Mouse (Mus musculus): ENCODE data around the gene S100a16.

The S100a16 gene

DNA sequence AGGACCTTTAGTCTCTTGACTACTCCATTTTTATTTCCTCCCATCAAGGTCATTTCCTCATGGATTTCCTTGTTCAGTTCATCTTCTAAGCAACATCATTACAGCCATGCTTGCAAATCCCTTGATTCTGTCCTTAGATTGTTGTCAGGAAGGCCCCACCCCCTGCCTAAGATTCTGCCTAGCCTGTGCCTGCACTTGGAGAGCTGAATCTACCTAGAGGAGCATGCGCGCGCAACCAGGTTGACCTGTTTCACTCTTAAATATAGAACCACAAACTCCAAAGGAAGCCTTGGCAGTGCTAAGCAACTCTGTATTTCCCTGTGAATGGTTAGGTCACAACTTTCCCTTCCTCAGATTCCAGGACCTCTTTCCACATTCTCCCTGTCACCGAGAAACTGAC lies 19.3 kb upstream of the S100a16 start:
- peak; percentile 71 for DNase-seq (ENCODE audit: low read depth, low spot score)

DNA sequence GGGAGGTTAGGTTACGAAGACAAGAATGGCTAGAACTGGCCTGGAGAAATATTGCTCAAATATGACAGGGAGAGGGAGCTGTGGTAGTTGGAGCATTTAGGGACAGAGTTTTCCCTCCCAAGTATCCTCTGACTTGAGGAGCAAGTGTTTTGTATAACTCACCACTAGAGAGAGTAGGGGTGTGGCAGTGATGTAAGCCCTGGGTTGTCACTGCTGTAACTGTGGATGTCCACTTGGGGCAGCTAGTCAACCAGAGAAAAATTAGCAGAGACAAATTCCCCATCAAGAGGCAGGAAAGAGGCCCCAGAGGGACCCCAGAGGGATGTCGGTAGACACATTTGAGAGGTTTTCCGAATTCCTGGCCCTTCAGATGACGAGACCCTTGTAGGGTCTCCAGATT lies 11.6 kb upstream of the S100a16 start:
- peak; percentile 92 for DNase-seq (ENCODE audit: low read depth, low spot score)

DNA sequence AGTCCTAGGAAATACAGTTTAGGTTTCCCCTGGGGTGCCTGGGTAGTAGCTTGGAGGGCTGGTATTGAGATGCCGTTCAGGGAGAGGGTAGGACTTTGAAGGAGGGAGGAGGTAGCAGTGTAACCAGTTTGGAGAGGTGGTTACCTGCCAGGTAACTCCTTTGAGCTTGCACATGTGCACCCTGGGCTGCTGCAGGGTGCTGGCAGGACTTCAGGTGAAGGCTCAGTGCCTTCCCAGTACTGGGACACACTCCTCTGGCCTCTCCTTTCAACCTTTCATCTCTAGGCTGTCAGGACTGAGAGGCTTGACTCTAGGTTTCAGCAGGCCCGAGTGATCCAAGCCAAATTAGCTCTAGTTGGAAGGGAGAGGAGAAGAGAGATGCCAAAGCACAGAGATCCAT lies 11.0 kb upstream of the S100a16 start:
- no peak for DNase-seq (ENCODE audit: low read depth, low spot score)

- no peak for DNase-seq (ENCODE audit: low read depth, low spot score)
Measured at GRCm38 (mm10) chr3:90526580-90526979, 10.5 kb upstream of the S100a16 start, which contains the start of gene S100a14. S100a14 (plus strand) TSS chr3:90526856.

GRCm38 (mm10) chr3:90527291-90527873 lies 9.7 kb upstream of the S100a16 start:
- no peak for DNase-seq (ENCODE audit: low read depth, low spot score)

DNA sequence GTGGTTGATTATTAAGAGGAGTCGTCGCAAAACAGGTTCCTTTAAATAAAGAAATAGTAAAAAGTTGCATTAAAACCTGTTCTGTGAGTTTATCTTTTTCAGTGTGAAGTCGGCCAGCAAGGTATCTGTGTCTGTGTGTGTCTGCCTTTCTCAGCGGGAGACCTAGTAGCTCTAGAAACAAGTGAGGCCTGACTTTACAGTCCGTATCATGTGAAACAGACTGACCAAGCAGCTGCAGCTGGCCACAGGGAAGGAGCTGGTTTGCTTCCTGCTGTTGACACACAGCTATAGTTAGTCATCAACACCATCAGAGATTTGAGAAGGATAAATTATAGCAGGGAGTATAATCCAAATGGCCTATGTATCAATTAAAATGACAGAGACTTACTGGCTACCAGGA lies 5.3 kb upstream of the S100a16 start:
- no peak for DNase-seq (ENCODE audit: low read depth, low spot score)

GRCm38 (mm10) chr3:90535446-90535845 lies 1.6 kb upstream of the S100a16 start:
- no peak for DNase-seq (ENCODE audit: low read depth, low spot score)

DNA sequence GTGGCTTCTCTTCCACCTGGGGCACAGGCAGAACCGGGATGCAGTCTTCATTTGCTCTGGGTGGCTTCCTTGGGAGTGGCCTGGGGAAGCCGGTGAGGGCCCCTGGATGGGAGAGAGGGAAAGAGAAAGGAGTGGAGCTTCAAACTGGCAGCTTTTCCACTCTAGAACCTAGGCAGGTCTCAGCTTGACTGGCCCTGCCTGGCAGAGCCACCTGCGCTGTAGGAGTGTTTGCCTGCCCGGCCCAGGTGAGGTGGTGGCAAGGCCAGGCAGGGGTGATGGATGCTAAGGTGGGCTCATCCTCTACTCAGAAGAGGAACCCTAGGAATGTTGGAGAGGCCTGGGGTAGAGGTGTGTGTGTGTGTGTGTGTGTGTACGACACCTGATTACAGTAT lies 847 bp downstream of the S100a16 start:
- DNase-seq (ENCODE audit: low read depth, low spot score) = no peak

DNA sequence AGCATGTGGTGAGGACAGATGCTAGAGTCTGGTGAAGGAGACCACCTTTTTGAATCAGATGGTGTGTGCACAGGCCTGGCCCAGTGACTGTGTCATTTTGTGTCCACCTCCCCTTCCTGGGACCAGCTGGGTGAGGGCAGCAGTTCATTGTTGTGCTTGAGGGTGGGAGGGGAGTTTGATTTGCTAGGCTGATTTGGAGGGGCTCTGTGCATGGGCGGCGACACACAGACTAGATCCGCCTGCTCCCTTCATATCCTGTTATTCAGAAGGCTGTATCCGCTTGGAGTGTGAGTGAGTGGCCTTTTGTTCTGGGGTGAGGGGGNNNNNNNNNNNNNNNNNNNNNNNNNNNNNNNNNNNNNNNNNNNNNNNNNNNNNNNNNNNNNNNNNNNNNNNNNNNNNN lies 3.9 kb downstream of the S100a16 start:
- no peak for DNase-seq (ENCODE audit: low read depth, low spot score)

DNA sequence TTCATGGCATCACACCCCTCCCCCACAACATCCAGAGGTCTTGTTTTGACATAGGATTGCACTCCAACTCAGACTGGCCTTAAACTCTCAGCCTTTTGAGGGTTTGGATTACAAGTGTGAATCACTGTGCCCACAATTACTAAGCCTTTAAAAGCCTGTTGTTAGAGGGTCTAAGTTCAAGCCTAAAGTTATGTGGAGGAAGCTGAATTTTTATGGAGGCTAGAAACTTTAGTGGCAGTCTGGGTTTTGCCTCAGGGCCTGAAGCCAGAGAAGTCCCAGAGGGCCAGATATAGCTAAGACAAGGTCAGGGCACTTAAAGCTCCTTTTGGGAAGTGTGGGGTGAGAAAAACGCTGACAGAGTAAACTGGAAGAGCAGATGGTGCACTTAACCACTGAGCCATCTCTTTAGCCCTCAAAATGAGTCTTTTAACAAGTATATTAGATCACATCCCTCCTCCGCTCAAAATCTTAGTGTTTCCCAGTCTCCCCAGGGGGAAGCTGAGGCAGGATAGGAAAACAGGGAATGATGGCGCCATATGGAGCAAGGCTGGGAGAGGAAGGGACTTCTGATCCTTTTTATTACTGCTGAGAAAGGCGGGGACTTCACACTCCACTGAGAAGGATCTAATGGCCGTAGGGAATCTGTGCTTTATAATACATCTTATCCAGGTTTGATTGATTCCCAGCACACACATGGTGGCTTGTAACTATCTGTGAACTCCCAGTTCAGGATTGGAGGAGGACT lies 12.8 kb downstream of the S100a16 start:
- DNase-seq (ENCODE audit: low read depth, low spot score) = no peak

DNA sequence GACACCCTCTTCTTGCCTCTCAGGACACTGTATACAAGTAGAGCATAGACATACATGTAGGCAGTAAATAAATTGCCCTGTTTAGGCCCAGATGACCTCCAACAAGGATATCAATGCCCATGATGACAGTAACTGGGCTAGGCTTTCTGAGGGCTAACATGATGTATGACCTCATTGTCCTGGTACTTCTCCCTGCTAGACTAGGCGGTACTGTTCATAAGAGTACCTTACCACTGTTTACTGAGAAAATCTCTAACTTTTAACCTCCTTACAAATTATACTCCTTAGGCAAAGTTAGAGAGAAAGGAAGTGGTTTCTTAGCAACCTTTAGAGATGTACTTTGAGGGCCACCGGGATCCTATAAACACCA lies 13.4 kb downstream of the S100a16 start:
- DNase-seq (ENCODE audit: low read depth, low spot score) = no peak

- no peak for DNase-seq (ENCODE audit: low read depth, low spot score)
Measured at GRCm38 (mm10) chr3:90552231-90552630, 15.2 kb downstream of the S100a16 start.

DNA sequence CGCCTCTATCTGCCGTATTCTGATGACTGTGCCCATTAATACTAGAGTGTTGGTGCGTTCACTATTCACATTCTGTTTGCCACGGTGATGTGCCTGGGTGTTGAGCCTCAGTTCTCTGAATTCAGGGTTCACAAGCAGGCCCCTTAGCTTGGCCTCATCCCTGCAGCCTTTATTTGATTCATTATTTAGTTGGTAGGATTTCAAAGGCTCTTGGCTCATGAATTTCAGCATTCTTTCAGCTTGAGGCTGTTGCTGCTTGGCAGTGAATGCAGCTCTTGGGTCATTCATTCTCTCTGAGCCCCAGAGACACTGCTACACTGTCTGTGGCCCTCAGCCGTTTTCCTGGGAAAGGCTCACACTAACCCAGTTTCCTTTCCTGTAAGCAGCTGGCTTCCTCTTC lies 18.9 kb downstream of the S100a16 start:
- no peak for DNase-seq (ENCODE audit: low read depth, low spot score)

DNA sequence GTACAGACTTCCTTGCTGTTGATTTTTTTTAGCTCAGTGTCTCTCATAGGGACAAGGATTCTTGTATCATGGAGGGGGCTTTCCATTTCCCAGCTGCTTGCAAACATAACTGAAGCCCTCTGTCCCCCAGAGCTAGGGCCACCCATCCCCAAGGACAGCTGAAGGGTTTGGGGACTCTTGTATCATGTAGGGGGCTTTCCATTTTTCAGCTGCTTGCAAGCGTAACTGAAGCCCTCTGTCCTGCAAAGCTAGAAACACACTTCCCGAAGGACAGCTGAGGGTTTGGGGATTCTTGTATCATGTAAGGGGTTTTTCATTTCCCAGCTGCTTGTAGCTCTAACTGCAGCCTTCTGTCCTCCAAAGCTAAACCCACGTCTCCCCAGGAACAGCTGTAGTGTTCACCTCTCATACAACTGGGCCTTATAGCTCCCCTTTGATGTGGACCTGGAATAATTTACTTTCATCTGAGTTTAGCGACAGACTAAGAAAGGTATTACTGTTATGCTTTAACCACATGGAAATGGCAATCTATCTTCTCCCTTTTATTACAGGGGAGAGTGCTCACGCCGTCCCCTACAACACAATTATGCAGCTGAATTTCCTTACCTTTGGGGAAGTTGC lies 23.1 kb downstream of the S100a16 start, which contains the start of gene S100a3:
Gene S100a3 (plus strand): TSS at position 571 of the 621 bp plus-strand sequence.
- DNase-seq (ENCODE audit: low read depth, low spot score) = no peak

- no peak for DNase-seq (ENCODE audit: low read depth, low spot score)
Measured at GRCm38 (mm10) chr3:90574691-90575090, 37.6 kb downstream of the S100a16 start.

DNA sequence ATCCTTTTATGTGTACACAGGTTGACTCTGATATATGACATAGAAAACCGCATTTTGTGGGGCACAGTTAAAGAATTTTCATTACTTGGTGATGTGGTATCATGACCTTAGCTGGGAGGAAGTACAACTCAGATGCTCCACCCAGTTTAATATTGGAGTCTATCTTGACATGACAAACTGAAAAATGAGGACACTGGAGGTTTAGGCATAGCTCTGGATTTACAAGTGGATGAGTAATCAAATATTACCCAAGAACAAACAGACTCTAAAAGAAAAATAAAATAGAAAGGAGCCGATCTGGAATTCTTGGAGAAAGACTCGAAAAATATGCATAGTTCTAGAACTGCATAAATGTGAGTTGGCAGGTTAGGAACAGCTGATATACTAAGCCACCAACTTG lies 38.3 kb downstream of the S100a16 start:
- no peak for DNase-seq (ENCODE audit: low read depth, low spot score)

DNA sequence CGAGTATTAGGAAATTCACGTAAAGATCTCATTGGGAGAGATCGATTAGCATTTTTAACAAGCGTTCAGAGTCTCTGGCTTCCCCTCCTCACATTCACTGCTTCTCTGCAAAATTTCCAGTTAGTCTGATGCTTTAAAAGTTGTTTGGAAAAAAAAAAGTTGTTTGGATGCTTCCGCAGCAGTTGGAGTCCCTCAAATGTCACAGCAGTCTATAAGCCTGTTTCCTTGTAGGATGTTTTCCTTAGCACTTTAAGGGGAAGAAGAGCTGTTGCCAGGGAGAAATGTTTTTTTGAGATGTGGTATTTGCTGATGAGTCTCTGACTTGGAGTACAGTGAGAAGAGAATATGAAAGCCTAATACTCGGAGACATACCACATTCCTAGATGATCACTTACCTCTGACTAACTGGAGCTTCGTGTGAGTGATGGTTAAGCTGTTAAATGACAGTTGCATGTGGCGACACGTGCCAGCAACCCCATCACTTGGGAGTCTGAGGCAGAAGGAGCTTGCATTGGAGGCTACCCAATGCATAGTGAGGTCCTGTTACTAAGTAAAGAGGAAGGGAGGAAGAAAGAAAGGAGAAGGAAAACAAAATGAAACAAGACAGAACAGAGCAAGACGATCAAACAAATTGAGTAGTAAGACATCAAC lies 39.4 kb downstream of the S100a16 start:
- no peak for DNase-seq (ENCODE audit: low read depth, low spot score)

GRCm38 (mm10) chr3:90579433-90579832 lies 42.4 kb downstream of the S100a16 start:
- DNase-seq (ENCODE audit: low read depth, low spot score) = no peak

DNA sequence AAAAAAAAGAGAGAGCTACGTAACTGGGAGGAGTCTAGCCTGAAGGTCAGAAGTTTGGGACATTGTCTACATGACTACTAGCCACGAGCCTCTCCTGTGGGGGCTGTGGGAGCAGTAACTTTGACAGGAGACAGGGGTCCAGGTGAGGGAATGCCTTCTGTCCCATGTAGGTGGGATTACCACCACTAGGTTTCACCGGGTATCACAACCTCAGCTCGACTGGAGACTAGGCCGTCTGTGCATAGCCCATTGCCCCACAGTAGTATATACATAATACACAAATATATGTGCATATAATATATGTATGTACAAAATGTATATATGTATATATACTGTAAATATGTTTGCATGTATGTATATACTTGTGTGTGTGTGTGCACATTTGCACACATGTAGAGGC lies 44.1 kb downstream of the S100a16 start:
- no peak for DNase-seq (ENCODE audit: low read depth, low spot score)

DNA sequence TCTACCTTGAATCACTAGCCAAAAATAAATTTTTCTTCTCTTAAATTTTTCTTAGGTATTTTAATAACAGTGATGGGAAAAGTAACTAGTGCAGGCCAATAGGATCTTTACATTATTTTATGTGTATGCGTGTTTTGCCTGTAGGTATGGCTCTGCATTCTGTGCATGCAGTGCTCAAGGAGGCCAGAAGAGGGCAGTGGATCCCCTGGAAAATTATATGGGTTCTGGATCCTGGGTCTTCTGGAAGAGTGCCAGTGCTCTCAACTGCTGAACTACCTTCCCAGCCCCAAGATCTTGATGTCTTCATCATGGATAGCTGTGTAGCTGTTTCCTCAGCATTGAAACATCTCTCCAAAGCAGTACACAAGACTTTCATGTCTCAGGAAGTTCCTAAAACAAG lies 45.1 kb downstream of the S100a16 start:
- peak; percentile 53 for DNase-seq (ENCODE audit: low read depth, low spot score)

DNA sequence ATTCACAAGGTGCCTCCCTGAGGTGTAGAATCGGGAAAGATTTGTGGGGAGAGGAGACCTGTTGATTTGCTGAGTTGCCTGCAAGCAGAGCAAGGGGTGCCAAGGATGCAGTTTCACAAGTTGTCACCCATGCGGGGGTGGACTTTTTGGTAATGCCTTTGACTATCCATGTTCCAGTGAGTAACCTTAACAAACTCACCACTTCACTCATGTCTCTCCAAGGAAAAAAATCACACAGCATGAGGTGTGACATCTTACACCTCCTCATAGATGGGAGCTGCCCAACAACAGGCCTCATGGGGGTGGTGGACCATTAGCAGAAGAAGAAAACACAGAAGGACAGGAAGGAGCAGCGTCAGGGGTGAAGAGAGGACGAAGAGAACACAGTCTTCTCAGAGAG lies 45.5 kb downstream of the S100a16 start:
- DNase-seq (ENCODE audit: low read depth, low spot score) = no peak

GRCm38 (mm10) chr3:90583893-90584292 lies 46.8 kb downstream of the S100a16 start:
- no peak for DNase-seq (ENCODE audit: low read depth, low spot score)

- peak; percentile 92 for DNase-seq (ENCODE audit: low read depth, low spot score)
Measured at GRCm38 (mm10) chr3:90585595-90585994, 48.5 kb downstream of the S100a16 start.

Data from R1 (cell line).